8 mouse cellular contexts compared by ENCODE assay signal in genomic region chr13:93772279-93772636, GRCm38 (mm10). TPM values are rescaled to one million over a fixed set of nuclear protein-coding genes. Genes with fewer than 3 reads are reported as not detected.
DNase-seq lines count a peak whose midpoint lies in the region; ATAC-seq and TF ChIP-seq lines count a peak whose summit lies in the region.

No protein-coding gene starts in this region.

- TF ChIP-seq POLR2A in bone marrow macrophage, adult 2 months (IDR thresholded peaks at IDR 0.05; ENCODE audit: borderline replicate concordance, low read depth, low read length) = 0 out of 2 replicates have a peak, but pooled peaks have one; percentile 5

- DNase-seq in kidney, adult 11 months = no peak
- no peak for DNase-seq in hindbrain, embryonic 10.5 days (ENCODE audit: low spot score)
- DNase-seq in midbrain, embryonic 10.5 days (ENCODE audit: low spot score) = no peak
- DNase-seq in gastrocnemius, postnatal 10 days = no peak
- no peak for DNase-seq in adrenal gland, adult 8-10 months
- DNase-seq in urinary bladder, postnatal 36 days (ENCODE audit: low spot score in 2 of 2) = no peak

- no peak for TF ChIP-seq CTCF in bone marrow macrophage, adult 2 months (IDR thresholded peaks at IDR 0.05; ENCODE audit: low read depth, low read length)

- ATAC-seq in kidney, embryonic 14.5 days (ENCODE audit: low FRiP score, low TSS enrichment) = peak; percentile 4; the same call in 1 of the 2 replicates

- H3K9me3 ChIP-seq in kidney, embryonic 14.5 days (ENCODE audit: control insufficient read depth, low read length) = no peaks in the 10 kb centered on the region
- H3K9me3 ChIP-seq in hindbrain, embryonic 10.5 days = no peaks in the 10 kb centered on the region
- H3K9me3 ChIP-seq in midbrain, embryonic 10.5 days (replicated peaks) = no peaks in the 10 kb centered on the region

- H3K4me3 ChIP-seq in kidney, embryonic 14.5 days (ENCODE audit: low read length) = peak overlapping the region; percentile 44
- H3K4me3 ChIP-seq in bone marrow macrophage, adult 2 months (ENCODE audit: insufficient read depth, low read length) = peak overlapping the region; percentile 88
- peak overlapping the region; percentile 66 for H3K4me3 ChIP-seq in hindbrain, embryonic 10.5 days
- peak overlapping the region; percentile 64 for H3K4me3 ChIP-seq in midbrain, embryonic 10.5 days

- no peaks in the 10 kb centered on the region for H3K27me3 ChIP-seq in kidney, embryonic 14.5 days (ENCODE audit: control insufficient read depth, insufficient read depth, low read length)
- H3K27me3 ChIP-seq in hindbrain, embryonic 10.5 days (ENCODE audit: insufficient read depth, poor library complexity, severe bottlenecking) = peaks cover 36% of the 10 kb centered on the region
- H3K27me3 ChIP-seq in midbrain, embryonic 10.5 days (ENCODE audit: low read depth, poor library complexity, severe bottlenecking) = peaks cover 38% of the 10 kb centered on the region

- peaks cover 13% of the 10 kb centered on the region for H3K4me1 ChIP-seq in kidney, embryonic 14.5 days (ENCODE audit: control insufficient read depth, insufficient read depth, low read length)
- peaks cover 21% of the 10 kb centered on the region for H3K4me1 ChIP-seq in bone marrow macrophage, adult 2 months (ENCODE audit: control insufficient read depth, insufficient read depth, low read length)
- peaks cover 18% of the 10 kb centered on the region; the same call in 1 of the 2 replicates for H3K4me1 ChIP-seq in hindbrain, embryonic 10.5 days (replicated peaks)
- peaks cover 17% of the 10 kb centered on the region for H3K4me1 ChIP-seq in midbrain, embryonic 10.5 days

- H3K36me3 ChIP-seq in kidney, embryonic 14.5 days (ENCODE audit: control insufficient read depth, insufficient read depth, low read length) = no peaks in the 10 kb centered on the region
- H3K36me3 ChIP-seq in hindbrain, embryonic 10.5 days = no peaks in the 10 kb centered on the region
- H3K36me3 ChIP-seq in midbrain, embryonic 10.5 days = no peaks in the 10 kb centered on the region

- H3K27ac ChIP-seq in kidney, embryonic 14.5 days (ENCODE audit: low read depth, low read length) = no peak overlapping the region
- H3K27ac ChIP-seq in bone marrow macrophage, adult 2 months (ENCODE audit: insufficient read depth, low read depth, low read length) = peak overlapping the region; percentile 35
- H3K27ac ChIP-seq in hindbrain, embryonic 10.5 days = peak overlapping the region; percentile 94
- H3K27ac ChIP-seq in midbrain, embryonic 10.5 days (replicated peaks) = peak overlapping the region; percentile 93

- WGBS in kidney, embryonic 14.5 days = 21% methylated on average over 8 of the region's 8 CpGs
- 37% methylated on average over 8 of the region's 8 CpGs for WGBS in hindbrain, embryonic 10.5 days
- 37% methylated on average over 8 of the region's 8 CpGs for WGBS in midbrain, embryonic 10.5 days

- peak overlapping the region; percentile 82 for H3K9ac ChIP-seq in kidney, embryonic 14.5 days (ENCODE audit: low read depth, low read length)

- H3K4me2 ChIP-seq in kidney, embryonic 14.5 days (replicated peaks; ENCODE audit: low read depth, low read length) = peak overlapping the region; percentile 86

RNA-seq across cellular contexts. Expression of gene Arsb, which starts 0.8 kb away (rescaled TPM):
- 9.0 and 17.7 TPM in 2 replicates for polyA plus RNA-seq in kidney, embryonic 14.5 days (2014; fragmentation: Nextera tagmentation; extraction: Ambion mirVana)
- polyA plus RNA-seq in bone marrow macrophage, adult 2 months (2012; ENCODE audit: insufficient read depth, insufficient read length, missing spikeins) = 18.5 and 21.8 TPM in 2 replicates
- polyA plus RNA-seq in hindbrain, embryonic 10.5 days (2016; fragmentation: Nextera tagmentation; extraction: Ambion mirVana) = 3.2 and 5.1 TPM in 2 replicates
- 4.5 and 6.5 TPM in 2 replicates for polyA plus RNA-seq in midbrain, embryonic 10.5 days (2016; fragmentation: Nextera tagmentation; extraction: Ambion mirVana)
- total RNA-seq in gastrocnemius, postnatal 10 days (2021) = 10 to 100 TPM; 10.6 to 22.1 TPM
- 10 to 100 TPM; 46.8 to 54.0 (median 48.8) TPM for total RNA-seq in adrenal gland, adult 8-10 months (2022)
